Mouse (Mus musculus): ENCODE results near the gene Git1. TPM values are rescaled to one million over a fixed set of nuclear protein-coding genes. Genes with fewer than 3 reads are reported as not detected.

The Git1 gene
- 5.8 and 6.7 TPM in 2 replicates for polyA plus RNA-seq (2015; fragmentation: Nextera tagmentation; extraction: Ambion mirVana)

DNA sequence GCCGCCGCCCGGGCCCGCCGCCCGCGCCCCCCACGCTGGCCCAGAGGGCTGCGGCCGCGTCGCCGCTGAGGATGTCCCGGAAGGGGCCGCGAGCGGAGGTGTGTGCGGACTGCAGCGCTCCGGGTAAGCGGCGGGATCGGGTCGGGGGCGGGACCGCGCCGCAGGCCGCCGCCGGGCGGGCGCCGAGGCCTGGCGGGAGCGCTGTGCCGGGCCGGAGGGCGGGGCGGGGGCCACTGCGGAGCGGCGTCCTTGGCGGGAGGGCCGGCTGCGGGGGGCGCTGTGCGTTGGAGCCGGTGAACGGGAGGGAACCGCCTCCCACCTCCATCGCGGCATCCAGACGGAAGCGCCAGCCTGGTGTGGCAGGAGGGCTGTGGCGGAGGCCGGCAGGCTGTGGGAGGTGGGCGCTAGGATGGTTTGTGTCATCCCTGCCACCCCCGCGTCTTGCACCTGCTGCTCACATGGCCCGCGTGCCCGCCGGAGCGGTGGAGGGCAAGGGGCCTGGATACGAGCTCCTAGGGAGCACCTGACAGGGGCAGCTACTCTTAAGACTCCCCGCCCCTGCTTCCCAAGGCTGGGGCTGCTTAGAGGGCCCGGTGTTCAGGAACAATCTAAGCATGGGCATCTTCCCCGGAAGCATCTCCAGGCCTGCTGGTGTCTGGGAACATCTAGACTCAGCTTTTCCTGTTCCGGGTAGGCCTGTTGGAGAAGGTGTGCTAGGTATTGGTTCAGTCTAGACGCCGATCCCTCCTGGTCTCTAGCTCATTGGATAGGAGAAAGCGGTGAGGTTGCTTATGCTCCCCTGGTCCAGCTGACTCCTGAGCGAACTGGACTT is at the start of gene Git1:
Gene Git1, plus strand, starts transcription at position 51 of the 832 bp plus-strand sequence.
- DNase-seq (ENCODE audit: low spot score), result peak; percentile 48

GRCm38 (mm10) chr11:77444939-77445338 is 48.4 kb upstream of the Git1 start:
- no peak for DNase-seq (ENCODE audit: low spot score)

DNA sequence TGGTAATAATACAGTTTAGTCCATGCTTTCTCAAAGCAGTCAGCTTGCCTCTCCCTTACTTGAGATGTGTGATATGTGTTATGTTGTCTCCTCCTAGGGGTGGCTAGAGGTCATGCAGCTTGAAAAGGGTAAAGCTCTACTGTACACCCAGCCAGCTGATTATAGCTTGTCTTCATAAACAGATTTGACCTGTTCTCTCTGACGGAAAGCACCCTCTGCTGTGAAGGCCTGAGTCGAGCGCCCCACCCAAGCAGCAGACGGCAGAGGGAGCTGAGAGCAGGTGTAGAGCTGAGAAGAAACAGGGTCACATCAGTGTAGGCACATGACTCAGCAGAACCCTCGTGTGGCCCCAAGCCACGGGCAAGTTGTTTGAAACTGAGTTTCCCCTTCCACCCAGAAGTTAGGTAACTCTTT is 46.7 kb upstream of the Git1 start:
- peak; percentile 88 for DNase-seq (ENCODE audit: low spot score)

DNA sequence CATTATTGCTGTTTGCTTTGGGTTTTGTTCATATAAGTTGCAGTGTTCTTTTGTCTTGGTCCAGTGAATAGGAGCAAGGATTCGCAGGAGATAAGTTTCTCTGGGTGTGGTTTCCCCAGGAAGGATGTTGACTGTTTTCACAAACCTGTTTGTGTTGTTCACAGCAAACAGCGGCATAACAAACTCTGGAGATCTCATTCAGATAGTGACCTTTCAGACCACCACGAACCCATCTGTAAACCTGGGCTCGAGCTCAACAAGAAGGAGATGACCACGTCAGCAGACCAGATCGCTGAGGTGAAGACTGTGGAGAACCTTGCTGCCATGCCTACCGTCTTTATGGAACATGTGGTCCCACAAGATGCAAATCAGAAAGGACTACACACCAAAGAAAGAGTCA is 44.1 kb upstream of the Git1 start:
- no peak for DNase-seq (ENCODE audit: low spot score)

DNA sequence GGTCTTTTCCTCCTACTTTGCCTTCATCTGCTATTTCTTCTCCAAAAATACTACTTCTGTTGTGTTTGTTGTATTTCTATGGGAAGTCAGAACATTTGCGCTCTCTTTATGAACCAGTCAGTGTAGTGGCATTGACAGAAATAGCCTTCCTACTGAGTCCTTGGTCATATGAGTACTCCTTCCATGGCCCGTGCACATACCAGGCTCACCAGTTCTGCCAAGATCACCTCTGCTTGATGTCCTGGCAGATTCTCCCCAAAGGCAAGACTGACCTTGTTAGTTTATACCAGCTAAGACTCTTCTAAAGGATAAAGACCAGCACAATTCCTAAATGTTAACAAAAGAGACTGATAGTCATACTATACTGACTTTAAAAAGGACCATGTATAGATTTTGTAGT is 41.7 kb upstream of the Git1 start:
- no peak for DNase-seq (ENCODE audit: low spot score)

GRCm38 (mm10) chr11:77453388-77453787 is 40.0 kb upstream of the Git1 start:
- no peak for DNase-seq (ENCODE audit: low spot score)

- DNase-seq (ENCODE audit: low spot score), result no peak
These were observed 37.4 kb upstream of the Git1 start for GRCm38 (mm10) chr11:77455770-77456510.

GRCm38 (mm10) chr11:77456866-77457265 is 36.5 kb upstream of the Git1 start:
- DNase-seq (ENCODE audit: low spot score), result no peak

DNA sequence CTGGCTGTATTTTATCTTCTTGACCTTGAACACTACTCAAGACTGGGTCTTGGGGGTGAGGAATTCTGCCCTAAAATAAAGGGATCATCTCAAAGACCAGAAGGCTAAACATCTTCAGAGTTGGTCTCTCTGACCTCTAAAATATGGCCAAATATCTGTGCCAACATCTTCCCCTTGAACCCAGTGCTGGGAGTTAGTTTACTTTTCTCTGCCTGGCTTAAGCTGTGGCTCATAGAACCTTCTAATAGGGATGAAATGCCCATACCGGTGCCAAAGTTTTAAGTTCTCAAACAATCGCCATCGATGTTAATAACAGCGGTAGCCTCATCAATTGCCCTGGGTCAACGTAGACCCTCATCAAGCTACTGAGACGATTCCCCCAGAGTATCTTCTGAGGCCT is 31.5 kb upstream of the Git1 start:
- DNase-seq (ENCODE audit: low spot score), result no peak

- no peak for DNase-seq (ENCODE audit: low spot score)
These were observed 30.9 kb upstream of the Git1 start, which contains the start of gene Coro6 for GRCm38 (mm10) chr11:77462283-77463100. TSS of gene Coro6 (plus strand) at chr11:77462411.

GRCm38 (mm10) chr11:77463101-77463445 is 30.3 kb upstream of the Git1 start:
- no peak for DNase-seq (ENCODE audit: low spot score)

DNA sequence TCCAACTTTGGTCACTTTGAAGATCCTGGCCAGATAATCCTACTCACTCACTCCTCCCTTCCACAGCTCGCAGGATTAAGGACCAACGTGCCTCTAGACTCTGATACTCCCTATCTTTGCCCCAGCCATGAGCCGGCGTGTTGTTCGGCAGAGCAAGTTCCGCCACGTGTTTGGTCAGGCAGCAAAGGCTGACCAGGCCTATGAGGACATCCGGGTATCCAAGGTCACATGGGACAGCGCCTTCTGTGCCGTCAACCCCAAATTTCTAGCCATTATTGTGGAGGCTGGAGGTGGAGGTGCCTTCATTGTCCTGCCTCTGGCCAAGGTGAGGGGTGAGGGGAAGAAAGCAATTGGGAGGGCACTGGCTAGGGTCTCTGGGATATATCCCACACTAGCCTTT is 29.6 kb upstream of the Git1 start:
- DNase-seq (ENCODE audit: low spot score), result no peak

DNA sequence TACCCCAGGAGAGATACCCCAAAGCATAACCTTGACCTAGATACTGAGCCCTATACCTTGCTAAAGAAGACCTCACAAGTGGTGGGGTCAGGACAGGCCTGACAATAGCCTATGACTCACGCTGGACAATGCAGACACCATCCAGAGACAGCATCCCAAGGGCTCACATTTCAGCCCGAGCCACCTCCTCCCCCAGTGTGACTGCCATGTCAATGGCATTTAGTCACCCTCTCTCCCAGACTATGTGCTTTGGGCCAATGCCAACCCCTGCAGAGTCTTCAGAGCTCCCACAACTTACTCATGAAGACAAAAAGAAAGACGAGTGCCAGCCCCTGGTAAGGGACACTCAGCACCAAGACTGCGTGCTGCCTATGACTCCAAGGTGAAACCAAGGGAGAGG is 28.7 kb upstream of the Git1 start:
- DNase-seq (ENCODE audit: low spot score), result no peak

- DNase-seq (ENCODE audit: low spot score), result no peak
These were observed 28.3 kb upstream of the Git1 start for GRCm38 (mm10) chr11:77465111-77465510.

- DNase-seq (ENCODE audit: low spot score), result no peak
These were observed 26.8 kb upstream of the Git1 start for GRCm38 (mm10) chr11:77466544-77466943.

DNA sequence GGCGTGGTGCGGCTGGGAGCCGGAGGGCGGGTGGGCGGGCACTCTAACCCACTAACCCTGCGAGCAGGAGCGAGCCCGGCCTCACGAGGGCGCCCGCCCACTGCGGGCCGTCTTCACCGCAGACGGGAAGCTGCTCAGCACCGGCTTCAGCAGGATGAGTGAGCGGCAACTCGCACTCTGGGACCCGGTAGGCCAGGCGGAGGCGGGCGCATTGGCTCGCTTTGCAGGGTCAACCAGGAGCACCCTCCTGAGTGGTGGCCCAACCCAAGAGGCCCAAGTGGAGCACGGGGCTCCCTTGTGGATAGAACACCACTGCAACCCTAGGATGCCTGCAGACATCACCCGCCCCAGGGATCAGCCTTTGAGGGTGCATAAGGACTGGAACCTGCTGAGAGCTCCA is 26.2 kb upstream of the Git1 start:
- DNase-seq (ENCODE audit: low spot score), result peak; percentile 84

DNA sequence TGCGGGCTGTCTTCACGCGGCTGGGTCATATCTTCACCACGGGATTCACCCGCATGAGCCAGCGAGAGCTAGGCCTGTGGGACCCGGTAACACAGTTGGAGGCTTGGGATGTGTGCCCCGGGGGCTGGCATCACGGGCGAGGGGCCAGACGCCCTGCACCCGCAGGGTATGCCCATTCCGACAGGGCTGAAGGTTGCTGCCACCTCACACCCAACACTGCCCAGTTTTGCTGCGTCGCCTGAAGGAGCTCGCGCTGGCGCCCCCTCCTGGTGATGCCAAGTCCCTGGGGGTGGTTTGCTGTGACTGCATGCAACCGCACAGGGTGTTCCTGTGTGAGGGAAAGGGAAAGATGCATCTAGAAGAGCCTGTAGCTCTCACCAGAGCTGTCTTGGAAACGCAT is 25.6 kb upstream of the Git1 start:
- DNase-seq (ENCODE audit: low spot score), result peak; percentile 86

DNA sequence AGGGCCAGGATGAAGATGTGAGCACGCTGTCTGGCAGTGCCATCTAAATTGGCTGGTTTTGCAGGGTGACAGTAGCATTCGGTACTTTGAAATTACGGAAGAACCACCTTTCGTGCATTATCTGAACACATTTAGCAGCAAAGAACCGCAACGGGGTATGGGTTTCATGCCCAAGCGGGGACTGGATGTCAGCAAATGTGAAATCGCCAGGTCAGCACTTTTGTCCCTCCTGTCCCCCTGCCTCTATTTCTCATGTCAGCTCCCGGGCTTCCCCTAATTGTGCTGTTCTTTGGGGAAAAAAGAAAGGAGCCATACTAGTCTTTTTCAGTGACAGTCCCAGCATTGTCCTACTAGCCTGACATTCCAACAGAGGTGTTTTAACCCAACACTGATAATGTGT is 25.0 kb upstream of the Git1 start:
- no peak for DNase-seq (ENCODE audit: low spot score)

DNA sequence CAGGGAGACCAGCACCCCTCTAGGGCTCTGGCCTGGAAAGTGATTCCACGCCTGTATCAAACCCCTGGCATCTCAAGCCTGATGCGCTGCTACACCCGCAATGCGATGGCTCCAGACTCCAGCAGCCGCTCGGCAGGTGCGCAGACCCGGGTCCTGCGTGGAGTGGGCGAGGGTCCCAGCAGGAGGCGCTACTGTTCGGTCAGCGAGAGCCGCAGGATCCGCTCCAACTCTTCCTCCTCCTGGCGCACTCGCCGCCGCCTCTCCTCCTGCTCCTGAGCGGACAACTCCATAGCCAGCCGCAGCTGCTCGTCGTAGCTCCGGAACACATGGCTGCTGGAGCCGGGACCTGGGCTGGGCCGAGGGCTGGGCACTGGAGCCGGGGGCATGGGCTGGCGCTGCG is 22.0 kb upstream of the Git1 start:
- no peak for DNase-seq (ENCODE audit: low spot score)

GRCm38 (mm10) chr11:77472775-77473174 is 20.6 kb upstream of the Git1 start:
- no peak for DNase-seq (ENCODE audit: low spot score)

GRCm38 (mm10) chr11:77476216-77476615 is 17.1 kb upstream of the Git1 start:
- DNase-seq (ENCODE audit: low spot score), result no peak

DNA sequence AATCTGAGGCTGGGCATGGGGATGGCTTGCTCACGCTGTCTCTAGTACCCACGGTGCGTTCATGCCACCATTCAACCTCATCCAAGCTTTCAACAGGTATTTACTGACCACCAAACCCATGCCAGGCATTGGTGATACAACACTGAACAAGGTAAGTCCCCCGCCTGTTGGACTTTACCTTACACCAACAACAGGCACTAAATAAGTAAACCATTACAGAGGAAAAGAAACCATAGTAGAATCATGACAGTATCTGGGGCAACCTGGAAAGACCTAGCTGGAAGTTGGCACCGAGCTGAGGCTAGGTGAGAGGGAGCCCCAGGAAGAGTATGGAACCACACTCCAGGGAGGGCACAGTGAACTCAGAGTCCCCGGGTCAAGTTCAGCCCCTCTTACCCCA is 16.5 kb upstream of the Git1 start:
- DNase-seq (ENCODE audit: low spot score), result no peak
